Mouse (Mus musculus) adrenal gland, postnatal 14 days (tissue): ENCODE measurements around the gene Mks1. TPM values are rescaled to one million over a fixed set of nuclear protein-coding genes. Genes with fewer than 3 reads are reported as not detected.

Experiments used
- DNase-seq: peaks from one replicate; pipeline ENCODE4 v3.0.0; 2021; ENCODE audit warnings: mixed read lengths
- long read RNA-seq, 2 experiments: library from polyadenylated mRNA; stranded (forward); transcript quantifications; one replicate each; pipeline ENCODE4 v2.0.0; 2021
- total RNA-seq: library from RNA; stranded (reverse); gene quantifications from 2 replicates; pipeline ENCODE4 v1.2.3, GENCODE M21; 2021

The Mks1 gene
- total RNA-seq = 9.5 and 14.3 TPM in 2 replicates
- long read RNA-seq, experiment 1, transcript Mks1-201 (18 exons, 2,499 nt) = major isoform, 20 of 32 reads
- long read RNA-seq, experiment 1, partial matches to known transcripts = 0 of 32 reads
- long read RNA-seq, experiment 1, other reads (novel, unspliced or antisense) = 11 of 32 reads
- long read RNA-seq, experiment 2, transcript Mks1-201 (18 exons, 2,499 nt) = major isoform, 9 of 16 reads
- long read RNA-seq, experiment 2, partial matches to known transcripts = 0 of 16 reads
- long read RNA-seq, experiment 2, other reads (novel, unspliced or antisense) = 7 of 16 reads

DNA sequence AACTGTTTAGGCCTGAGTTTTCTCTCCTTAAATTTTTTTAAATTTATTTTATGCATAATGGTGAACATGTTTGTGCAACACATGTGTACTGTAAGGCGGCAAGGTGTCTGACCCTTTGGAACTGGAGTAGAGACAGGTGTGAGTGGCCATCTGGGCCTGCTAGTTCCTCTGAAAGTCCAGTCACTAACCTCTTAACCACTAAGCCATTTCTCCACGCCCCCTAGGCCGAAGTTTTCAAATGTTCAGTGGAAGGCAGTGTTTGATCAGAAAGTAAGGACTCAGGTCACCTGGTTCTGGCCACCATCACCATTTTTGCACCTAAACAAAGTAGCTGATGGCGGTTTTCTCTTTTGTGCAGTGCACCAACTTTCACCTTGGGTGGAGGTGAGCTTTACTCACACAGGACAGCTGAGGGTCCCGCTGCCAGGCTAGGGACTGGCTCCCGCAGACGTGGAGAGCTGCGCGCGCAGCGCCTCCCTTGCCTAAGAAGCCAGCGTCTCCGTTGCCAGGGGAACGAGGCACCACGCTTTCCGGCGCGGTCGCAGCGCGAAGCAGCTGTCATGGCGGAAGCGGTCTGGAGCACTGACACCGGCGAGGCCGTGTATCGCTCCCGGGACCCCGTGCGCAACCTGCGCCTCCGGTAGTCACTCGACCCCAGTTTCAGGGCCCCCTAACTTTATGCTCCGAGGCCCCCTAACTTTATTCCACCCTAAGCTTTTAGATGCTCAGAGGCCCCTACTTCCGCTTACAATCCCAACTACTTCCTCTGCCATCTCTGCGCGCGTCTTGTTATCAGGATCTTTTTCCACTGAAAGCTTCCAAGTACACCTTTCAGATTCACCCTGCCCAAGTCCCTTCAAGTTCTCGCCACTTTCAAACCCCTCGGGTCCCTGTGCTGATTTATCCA lies at the start of gene Mks1:
TSS of gene Mks1 (plus strand) at position 526 of the 907 bp plus-strand sequence.
- DNase-seq = peak; percentile 95

DNA sequence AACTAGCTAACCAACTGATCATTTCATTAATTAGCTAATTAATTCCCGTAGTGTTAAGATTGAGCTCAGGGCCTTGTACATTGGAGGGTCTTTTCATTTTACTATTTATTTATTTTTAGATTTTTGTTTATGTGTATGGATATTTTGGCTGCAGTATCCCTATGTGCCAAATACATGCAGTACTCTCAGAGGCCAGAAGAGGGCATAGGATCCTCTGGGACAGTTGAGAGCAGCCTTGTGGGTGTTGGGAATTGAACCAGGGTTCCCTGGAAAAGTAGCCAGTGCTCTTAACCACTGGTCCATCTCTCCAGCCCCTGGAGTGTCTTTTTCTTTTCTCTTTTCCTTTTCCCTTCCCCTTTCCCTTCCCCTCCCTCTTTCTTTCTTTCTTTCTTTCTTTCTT lies 47.6 kb upstream of the Mks1 start:
- DNase-seq = peak; percentile 58

DNA sequence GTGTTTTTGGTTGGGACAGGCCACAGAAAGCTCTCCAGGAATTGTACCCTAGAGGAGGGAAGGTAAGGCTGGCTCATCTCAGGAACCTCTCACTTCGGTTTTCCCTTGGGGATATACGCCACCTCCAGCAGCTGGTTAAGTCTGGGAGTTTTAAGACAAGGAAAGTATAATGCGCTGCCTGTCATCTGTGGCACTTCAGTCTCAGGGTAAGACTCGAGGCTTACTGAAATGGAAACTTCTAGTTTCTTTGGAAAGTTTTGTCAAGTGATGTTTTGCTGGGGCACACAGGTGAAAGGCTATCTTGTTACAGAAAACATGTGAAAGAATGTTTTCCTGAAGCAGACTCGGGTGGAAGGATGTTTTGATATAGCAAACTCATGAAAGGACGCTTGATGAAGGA lies 45.6 kb upstream of the Mks1 start:
- no peak for DNase-seq

DNA sequence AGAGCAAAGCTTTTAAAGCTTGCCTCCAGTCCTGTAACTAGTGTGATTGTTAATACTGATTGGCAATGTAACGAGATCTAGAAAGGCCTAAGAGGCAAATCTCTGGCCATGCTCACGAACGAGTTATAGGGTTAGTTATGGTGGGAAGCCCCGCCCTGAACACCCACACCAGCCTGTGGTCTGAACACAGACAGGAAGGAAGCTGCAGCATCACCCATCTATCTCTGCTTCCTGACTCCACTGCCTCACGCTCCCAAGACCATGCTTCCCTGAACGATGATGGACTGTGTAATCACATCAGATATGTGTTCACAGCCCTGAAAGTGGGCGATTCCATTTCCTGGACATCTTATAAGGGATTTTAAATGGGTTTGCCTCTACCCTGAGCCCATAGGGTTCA lies 44.8 kb upstream of the Mks1 start:
- DNase-seq = no peak

DNA sequence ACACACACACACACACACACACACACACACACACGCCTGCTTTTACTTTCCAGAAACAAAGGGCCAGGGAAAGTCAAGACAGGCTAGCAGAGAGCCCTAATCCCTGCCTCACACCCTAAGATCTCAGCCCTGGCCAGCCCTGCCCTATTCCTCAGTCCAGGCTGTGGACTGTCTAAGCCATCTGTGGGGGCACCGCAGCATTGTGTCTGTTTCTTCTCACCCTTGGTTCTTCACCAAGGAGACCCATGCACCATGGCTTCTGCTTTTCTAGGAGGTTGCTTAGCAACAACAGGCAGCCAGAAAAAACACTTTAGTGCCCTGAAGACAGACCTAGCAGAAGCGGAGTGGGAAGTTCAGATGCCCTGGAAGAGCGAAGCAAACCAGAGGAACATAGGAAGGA lies 41.6 kb upstream of the Mks1 start:
- no peak for DNase-seq

DNA sequence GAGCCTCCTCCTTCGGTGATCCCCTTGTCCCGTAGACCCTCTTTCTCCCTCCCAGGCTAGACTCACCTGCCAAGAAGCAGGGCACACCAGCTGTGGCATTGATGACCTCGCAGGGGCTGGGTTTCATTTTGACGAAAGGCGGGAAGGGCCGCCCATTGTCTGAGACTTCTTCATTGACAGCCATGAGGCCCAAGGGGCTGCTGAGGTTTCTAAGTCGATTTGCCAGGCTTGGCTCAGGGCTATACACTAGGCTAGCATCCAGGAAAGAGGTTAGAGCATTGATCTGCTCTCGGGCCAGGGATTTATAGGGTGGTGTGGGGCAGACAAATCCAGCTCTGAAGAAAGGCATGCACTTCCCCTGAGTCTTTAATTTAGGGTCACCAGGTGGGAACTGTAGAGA lies 38.2 kb upstream of the Mks1 start:
- DNase-seq = no peak

DNA sequence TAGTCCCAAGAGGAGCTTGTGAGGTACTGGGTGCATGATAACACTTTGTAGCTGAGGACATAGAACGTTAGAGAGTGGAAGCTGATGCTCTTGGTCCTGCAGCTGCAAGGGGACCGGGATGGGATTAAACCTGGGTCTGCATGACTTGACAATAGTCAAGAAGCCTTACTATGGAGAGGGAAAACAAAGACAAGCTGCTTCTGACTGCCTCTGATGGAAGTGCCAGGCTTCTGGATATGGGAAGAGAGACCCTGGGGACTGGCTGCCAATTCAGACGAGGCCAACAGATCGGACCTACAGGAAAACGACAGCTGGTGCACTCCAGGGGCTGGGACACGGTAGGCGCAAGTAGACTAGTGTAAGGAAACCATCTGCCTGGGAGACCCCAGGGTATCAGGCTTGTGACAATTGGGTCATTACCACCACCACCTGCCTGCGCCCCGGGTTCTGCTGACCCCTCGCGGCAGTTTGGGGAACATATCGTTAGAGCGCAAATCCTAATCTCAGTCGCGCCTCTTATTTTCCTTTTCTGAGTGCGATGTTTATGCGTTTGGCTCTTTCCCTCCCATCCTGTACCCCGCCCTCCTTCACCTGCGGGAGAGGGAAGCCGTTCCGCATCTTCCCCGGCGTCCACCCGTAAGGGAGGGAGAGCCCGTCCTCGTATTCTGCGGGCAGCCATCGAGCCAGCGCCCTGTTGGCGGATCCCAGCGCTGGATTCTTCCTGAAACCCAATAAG lies 36.1 kb upstream of the Mks1 start:
- DNase-seq = peak; percentile 57

DNA sequence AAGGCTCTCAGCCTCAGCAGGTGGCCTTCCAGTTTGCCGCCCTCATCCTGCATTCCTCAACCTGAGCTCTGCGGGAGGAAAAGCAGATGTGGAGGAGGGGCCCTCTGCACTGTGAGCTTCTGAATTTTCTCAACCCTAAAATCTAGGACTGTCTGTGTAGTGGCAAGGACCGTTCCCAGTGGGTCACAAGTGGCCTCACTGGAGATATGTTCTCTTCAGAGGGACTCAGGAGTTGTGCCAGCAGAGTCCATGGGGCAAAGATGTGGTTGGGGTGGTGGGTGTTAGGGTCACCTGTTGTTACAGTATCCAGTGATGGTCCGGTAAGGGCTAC lies 35.6 kb upstream of the Mks1 start:
- DNase-seq = no peak

DNA sequence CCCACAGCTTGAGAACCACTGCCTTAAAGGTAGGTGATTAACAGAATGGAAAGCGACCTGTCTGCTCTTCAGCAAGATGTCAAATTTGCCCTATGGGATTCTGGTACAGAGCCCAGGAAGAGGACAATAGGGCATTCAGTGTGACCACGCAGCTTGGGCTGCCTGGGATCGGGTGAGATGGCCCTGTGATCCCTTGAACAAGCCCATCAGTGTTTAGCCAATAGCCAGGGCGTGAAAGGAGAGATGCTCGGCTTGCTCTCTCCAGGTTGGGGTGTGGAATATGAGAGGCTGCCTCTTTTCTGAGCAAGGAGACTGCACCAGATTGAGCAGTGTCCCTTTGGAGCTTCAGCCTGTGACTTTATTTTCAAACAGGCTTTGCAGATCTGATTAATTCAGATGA lies 31.5 kb upstream of the Mks1 start:
- DNase-seq = no peak

DNA sequence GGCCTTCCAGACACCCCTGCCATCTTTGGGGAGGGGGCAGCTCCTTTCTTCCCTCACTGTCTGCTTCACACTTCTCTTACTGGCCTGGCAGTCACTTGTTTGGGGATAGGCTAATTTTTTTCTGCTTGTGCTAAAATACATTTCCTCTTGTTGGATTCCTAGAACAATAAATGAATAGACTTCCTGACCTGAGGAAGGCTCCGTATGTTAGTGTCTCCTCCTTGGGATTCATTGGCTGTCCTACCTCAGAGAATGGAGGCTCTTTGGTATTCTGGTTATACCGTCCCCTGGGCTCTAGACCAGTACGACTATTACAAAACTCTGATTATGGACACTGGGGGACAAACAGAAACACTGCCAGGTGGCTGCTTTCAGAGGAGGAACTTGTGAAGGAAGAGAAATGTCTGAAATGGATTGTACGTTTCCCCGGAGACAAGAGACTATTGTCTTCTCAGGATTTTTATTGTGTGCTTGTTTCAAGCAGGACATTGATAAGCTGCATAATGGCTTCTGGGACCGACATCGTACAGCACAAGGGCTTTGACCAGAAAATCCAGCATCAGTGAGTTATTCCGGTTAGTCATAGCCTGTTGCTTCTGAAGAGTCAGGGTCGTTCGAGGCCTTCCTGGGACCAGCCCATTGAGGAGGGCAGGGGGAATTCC lies 24.6 kb upstream of the Mks1 start, which contains the start of gene Lpo:
TSS of gene Lpo (minus strand) at position 51 of the 662 bp plus-strand sequence.
- no peak for DNase-seq

DNA sequence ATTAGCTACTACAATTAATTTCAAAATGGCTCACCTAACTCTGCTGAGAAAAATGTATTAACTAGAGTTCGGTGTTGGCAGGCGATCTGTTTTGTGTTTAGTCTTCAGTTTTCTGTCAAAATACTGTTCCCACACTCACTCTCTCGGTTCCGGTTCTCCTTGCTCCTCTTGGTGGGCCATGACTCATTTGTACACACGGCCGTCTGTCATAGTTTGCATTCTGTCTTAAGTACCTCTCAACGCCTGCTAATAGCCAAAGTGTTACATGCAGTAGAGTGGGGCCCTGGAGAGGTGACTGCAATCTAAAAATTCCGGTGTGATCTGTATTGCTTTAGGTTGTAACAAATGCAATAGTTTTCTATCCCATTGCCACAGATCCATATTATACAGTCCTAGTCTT lies 12.3 kb upstream of the Mks1 start:
- DNase-seq = no peak

DNA sequence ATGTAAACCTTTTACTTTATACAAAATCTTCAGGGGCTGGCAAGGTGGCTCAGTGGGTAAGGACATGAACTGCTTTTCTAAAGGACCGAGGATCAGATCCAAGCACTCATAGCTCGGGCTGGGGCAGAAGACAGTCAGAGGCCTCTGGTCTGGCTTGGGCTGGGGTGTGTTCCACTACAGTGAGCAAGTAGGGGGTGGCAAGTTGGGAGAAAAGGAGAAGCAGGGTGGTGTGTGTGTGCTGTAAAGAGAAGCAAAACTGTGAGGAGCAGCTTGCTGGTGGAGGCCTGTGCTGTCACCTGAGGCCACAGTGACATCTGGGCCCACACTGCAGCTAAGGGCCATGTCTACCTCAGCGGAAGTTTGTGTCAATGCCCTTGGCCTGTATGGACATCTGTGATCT lies 11.6 kb upstream of the Mks1 start:
- DNase-seq = no peak

DNA sequence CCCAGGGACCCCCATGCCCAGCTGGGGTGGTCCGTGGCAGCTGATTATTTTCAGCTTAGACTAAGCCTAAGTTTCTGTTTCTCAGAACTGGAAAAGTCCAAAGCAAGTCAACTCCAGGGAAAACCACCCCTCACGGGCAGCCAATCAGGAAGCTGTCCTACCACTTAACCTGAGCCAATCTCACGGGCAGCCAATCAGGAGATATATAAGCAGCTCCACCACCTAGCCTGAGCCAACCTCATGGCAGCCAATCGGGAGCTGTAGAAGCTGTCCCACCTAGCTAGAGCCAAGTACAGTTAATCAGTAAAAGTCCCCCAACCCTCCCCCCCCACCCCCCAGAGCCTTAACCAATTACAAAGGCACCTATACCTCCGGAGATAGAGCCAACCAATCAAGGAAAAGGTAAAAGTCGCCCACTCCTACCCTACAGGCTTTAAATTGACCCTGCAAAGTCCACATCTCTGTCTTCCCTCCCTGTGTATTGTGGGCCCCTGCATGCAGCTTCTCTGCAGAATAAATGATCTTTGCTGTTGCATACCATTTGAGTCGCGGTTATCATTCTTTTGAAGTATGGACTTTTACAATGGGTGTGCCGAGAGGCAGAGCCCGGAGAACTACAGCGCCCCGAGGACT lies 5.9 kb upstream of the Mks1 start:
- no peak for DNase-seq

DNA sequence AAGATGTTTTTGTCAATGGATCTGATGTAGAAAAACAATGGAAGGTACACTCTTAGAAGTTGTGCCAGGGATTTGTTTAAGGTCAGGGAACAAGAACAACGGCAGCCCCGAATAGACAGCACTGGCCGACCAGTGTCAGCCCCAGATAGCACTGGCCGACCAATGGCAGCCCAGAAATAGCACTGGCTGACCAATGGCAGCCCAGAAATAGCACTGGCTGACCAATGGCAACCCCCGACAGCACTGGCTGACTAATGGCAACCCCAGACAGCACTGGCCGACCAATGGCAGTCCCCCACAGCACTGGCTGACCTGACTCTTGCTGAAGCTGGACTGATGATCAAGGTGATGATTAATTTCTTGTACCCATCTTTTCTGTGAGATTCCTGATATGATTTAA lies 5.1 kb upstream of the Mks1 start:
- DNase-seq = peak; percentile 24

DNA sequence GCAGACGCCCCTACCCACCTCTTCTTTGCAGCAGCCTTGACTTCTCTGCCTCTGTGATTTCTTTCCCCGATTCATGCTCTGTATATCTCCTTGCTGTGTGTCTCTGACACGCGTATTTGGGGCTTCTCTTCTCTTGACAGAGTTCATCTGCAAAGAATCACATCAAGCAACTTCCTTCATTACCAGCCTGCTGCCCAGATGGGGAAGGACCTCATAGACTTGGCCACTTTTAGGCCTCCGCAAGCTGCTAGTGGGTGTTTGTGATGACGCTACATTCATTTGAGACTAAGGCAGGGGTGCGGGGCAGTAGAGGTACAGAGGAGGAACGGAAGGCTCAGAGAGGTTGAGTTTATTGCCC lies 561 bp downstream of the Mks1 start:
- peak; percentile 36 for DNase-seq

DNA sequence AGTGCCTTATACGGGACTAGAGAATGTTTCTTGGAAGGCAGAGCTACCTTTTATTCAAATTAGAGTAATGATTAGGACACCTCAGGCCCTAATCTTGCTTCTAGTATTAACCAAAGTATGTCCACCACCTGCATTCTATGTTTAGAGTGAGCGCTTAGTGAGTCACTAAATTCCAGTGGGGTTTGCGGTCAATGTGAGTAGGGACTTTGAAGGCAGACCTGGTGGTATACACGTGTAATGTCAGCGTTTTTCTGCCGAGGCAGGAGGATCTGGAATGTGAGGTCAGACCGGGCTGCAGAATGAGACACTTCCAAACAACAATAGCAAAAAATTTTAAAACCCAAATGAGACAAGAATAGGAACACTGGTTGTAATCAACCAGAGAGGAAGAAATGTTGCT lies 1.5 kb downstream of the Mks1 start:
- DNase-seq = no peak

DNA sequence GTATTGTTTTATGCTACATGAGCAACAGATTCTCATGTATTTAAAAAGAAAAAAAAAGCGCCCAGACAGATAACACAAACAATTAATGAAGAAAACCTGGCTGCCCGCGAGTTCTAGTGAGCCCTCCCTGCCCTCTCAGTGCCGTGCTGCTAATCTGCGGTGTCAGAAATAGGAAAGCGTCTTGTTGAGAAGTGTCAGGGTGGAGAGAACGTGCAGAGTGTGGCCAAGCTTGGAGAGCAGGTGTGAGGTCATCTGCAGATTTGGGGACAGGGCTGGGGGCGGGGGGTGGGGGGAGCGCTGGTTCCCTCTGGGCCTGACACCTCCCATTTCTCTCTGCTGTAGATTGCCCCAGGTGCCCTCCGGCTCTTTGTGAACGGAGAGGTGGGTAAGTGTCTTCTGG lies 6.3 kb downstream of the Mks1 start:
- DNase-seq = no peak

DNA sequence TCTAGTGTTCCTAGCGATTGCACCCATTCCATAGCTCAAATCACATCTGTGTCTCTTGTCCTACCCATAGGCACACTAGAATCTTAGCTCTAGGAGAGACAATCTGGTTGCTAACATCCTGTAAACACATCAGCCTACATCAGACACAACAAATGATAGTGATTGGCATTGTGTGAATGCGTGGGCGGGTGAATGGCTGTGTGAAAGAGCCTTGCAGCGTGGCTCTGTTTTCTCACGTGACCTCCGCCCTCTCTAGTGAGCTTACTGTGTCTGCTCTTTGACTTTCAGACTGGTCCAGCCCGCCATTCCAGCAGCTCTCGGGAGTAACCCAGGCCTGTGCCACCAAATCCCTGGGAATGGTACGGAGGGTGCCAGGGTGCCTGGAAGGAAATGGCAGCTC lies 7.4 kb downstream of the Mks1 start:
- no peak for DNase-seq

DNA sequence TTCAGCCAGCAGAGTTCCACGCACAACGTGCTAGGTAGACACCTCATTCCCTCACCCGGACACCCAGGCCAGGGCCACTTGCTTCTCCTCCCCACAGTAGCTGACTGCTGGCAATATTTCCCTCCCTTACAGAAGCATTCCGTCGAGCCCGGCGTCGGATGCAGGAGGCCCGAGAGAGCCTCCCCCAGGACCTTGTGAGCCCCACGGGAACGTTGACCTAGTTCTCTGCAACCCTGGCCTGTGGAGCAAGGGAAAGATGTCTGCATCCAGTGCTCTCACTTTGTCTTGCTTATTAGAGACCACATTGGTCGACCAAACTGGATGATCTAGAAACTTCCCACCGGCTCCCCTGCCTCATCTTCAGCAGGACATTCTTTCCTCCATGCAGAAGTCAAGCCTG lies 9.8 kb downstream of the Mks1 start:
- DNase-seq = peak; percentile 30

DNA sequence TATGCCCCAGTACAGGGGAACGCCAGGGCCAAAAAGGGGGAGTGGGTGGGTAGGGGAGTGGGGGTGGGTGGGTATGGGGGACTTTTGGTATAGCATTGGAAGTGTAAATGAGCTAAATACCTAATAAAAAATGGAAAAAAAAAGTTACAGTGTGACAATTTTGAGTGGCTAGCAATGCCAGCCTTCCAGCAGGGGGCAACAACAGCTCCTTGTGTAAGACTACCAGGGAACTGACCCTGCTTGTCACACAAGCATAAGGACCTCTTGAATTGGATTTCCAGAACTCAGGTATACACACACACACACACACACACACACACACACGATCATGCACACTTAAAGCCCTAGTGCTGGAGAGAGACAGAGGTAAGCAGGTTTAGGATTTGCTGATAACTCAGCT lies 13.9 kb downstream of the Mks1 start:
- DNase-seq = peak; percentile 43

DNA sequence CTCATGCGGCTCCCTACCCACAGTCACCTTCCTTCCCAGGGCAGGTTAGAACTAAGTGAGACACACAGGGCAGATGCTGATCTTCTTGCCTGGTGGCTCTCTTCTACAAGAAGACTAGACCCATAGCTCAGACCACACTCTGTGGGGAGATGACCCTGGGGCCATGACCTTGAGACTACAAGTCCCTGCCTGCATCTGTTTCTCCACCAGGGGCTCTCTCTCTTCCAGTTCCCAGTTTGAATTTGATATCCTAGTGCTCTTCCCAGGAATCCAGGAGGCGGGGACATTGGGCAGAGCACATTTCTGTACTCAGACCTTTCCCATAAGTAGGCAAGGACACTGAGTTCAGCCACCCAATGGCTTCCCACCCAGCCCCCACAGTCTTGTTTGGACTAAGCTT lies 17.1 kb downstream of the Mks1 start:
- no peak for DNase-seq

DNA sequence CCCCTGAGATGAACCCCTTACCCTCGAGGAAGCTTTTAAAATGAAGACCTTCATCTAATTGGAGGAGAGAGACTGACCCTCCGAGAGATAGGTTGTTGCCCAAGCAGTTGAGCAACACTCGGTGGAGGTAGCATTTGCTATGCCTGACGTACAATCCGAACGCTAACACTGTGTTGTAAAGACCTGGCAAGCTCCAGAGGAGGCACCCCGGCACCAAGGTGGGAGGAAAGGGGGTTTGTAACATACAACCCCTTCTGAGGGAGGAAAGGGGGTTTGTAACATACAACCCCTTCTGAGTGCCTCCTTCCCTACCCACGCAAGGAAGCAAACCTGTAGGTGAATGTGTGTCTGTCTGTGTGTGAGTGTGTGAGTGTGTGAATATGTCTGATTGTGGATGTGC lies 18.8 kb downstream of the Mks1 start:
- DNase-seq = no peak
